Mouse (Mus musculus): Measurements from ENCODE around the gene 4930522H14Rik.

Gene 4930522H14Rik

GRCm38 (mm10) chr4:109531111-109531510, at the start of gene 4930522H14Rik:
Gene 4930522H14Rik, minus strand, starts transcription at chr4:109531297.
- in situ Hi-C loops (cut with MboI; ENCODE audit: low pct_unique_long_range_greater_than_20kb in 1 of 2, low sequenced_read_pairs in 2 of 2, unreplicated experiment in 1 of 2) = no loop called here

DNA sequence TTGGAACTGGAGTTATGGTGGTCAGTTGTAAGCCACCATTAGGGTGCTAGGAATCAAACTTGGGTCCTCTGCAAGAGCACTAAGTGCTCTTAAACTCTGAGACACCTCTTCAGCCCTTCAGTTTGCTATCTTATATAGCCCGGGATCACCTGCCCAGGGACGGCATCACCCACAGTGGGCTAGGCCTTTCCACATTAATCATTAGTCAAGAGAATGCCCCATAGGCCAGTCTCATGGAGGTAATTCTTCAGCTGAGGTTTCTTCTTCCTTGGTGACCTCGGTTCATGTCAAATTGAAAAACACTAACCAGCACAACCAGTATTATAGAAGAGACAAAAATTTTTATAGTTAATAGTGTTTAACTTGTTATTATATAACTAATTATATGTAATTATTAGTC, 47.3 kb upstream of the 4930522H14Rik start:
- in situ Hi-C loops (cut with MboI; ENCODE audit: low pct_unique_long_range_greater_than_20kb in 1 of 2, low sequenced_read_pairs in 2 of 2, unreplicated experiment in 1 of 2) = no loop called here

- in situ Hi-C loops (cut with MboI; ENCODE audit: low pct_unique_long_range_greater_than_20kb in 1 of 2, low sequenced_read_pairs in 2 of 2, unreplicated experiment in 1 of 2) = no loop called here
Measured at GRCm38 (mm10) chr4:109576933-109577332, 45.8 kb upstream of the 4930522H14Rik start.

GRCm38 (mm10) chr4:109574845-109575244, 43.7 kb upstream of the 4930522H14Rik start:
- in situ Hi-C loops (cut with MboI; ENCODE audit: low pct_unique_long_range_greater_than_20kb in 1 of 2, low sequenced_read_pairs in 2 of 2, unreplicated experiment in 1 of 2) = no loop called here

- in situ Hi-C loops (cut with MboI; ENCODE audit: low pct_unique_long_range_greater_than_20kb in 1 of 2, low sequenced_read_pairs in 2 of 2, unreplicated experiment in 1 of 2) = no loop called here
Measured at GRCm38 (mm10) chr4:109574331-109574730, 43.2 kb upstream of the 4930522H14Rik start.

GRCm38 (mm10) chr4:109572632-109573031, 41.5 kb upstream of the 4930522H14Rik start:
- in situ Hi-C loops (cut with MboI; ENCODE audit: low pct_unique_long_range_greater_than_20kb in 1 of 2, low sequenced_read_pairs in 2 of 2, unreplicated experiment in 1 of 2) = no loop called here

GRCm38 (mm10) chr4:109569421-109569820, 38.3 kb upstream of the 4930522H14Rik start:
- in situ Hi-C loops (cut with MboI; ENCODE audit: low pct_unique_long_range_greater_than_20kb in 1 of 2, low sequenced_read_pairs in 2 of 2, unreplicated experiment in 1 of 2) = no loop called here

DNA sequence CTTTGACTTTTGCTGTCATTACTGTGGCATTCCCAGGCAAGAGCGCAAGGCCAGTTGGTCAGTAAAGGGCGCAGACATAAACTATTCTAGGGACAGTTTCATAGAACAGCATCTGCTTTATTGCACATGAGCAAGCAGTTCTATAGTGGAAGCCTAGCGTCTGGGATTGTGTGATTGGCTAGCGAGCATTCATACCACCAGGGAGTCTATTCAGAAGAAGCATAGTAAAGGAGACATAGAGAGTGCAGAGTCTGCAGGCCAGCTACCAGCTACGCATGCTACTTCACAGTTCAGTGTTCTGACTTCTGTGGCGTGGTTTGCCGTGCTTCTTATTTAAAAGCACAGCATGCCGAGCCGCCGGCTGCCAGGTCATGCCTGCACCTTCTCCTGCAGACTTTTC, 37.9 kb upstream of the 4930522H14Rik start:
- in situ Hi-C loops (cut with MboI; ENCODE audit: low pct_unique_long_range_greater_than_20kb in 1 of 2, low sequenced_read_pairs in 2 of 2, unreplicated experiment in 1 of 2) = no loop called here

DNA sequence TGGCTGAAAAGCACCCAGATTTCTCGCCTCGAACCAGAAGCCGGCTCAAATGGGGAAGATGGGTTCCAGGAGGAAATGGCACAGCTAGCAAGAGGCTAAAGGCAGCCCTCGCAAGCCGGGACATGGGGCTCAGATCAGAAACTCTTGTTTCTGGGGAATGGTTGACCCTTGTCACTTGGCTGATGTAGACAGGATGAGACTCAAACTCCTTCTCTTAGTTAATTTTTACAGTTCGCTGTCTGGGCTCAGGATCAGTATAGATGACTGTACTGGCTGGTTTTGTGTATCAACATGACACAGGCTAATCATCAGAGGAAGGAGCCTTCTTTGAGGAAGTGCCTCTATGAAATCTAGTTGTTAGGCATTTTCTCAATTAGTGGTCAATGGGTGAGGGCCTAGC, 33.6 kb upstream of the 4930522H14Rik start:
- in situ Hi-C loops (cut with MboI; ENCODE audit: low pct_unique_long_range_greater_than_20kb in 1 of 2, low sequenced_read_pairs in 2 of 2, unreplicated experiment in 1 of 2) = no loop called here

GRCm38 (mm10) chr4:109550338-109551150, 19.4 kb upstream of the 4930522H14Rik start:
- in situ Hi-C loops (cut with MboI; ENCODE audit: low pct_unique_long_range_greater_than_20kb in 1 of 2, low sequenced_read_pairs in 2 of 2, unreplicated experiment in 1 of 2) = no loop called here

DNA sequence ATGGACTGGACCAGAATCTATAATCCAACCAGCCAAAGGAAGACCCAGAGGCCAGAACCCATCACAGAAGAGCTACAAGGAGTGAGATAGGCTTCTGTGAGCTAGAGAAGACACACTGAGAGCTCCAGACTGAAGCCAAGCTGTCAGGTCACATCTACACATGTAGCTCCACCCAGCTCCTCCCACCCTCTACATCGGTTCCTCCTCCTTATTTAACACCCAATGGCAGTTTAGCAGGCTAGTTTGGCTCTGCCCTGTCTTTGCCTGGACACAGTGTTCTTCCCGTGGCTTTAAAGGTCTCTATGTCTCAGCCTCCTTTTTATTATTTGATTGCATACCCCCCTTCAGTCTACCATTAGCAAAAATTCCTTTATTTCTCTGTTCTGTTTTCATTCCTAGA, 16.2 kb upstream of the 4930522H14Rik start:
- in situ Hi-C loops (cut with MboI; ENCODE audit: low pct_unique_long_range_greater_than_20kb in 1 of 2, low sequenced_read_pairs in 2 of 2, unreplicated experiment in 1 of 2) = no loop called here

- in situ Hi-C loops (cut with MboI; ENCODE audit: low pct_unique_long_range_greater_than_20kb in 1 of 2, low sequenced_read_pairs in 2 of 2, unreplicated experiment in 1 of 2) = no loop called here
Measured at GRCm38 (mm10) chr4:109546538-109546937, 15.4 kb upstream of the 4930522H14Rik start.

DNA sequence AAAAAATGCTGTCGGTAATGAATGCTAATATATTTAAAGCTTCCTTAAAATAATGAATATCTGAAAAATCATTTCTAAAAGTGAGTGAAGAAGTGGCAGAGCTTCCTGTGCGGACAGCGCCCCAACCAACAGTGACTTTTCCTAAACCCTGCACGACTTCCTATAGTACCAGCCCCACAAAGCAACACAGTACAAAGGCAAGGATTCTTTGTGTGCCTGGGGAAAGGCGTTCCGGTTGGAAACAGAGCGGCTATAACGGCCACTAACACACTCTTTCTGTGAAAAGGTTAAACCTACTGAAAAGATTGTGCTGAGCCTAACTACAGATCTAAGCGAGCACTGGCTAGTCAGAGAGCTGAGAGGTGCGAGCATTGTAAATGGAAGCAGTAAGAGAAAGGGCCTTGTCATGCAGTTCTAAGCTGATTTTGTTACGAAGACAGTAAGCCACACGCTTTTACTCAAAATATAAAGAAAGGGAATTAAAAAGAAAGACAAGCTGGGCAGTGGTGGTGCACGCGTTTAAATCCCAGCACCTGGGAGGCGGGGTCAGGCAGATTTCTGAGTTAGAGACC, 766 bp downstream of the 4930522H14Rik start:
- in situ Hi-C loops (cut with MboI; ENCODE audit: low pct_unique_long_range_greater_than_20kb in 1 of 2, low sequenced_read_pairs in 2 of 2, unreplicated experiment in 1 of 2) = no loop called here

DNA sequence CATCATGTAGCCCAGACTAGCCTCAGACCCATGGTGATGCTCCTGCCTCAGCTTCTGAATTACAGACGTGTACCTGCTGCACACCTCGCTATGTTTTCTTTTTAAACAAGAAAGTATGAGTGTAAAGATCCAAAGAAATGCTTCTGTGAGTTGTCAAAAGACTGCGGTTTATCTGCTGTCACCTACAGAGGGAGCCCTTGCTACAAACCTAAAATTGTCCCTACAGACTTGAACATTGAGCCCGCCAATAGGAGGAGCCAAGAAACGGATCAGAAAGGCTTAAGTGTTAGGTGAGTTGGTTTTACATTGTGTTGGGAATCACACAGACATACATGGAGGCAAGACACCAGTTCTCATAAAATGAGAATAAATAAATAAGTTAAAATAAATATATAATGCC, 26.2 kb downstream of the 4930522H14Rik start:
- in situ Hi-C loops (cut with MboI; ENCODE audit: low pct_unique_long_range_greater_than_20kb in 1 of 2, low sequenced_read_pairs in 2 of 2, unreplicated experiment in 1 of 2) = no loop called here

DNA sequence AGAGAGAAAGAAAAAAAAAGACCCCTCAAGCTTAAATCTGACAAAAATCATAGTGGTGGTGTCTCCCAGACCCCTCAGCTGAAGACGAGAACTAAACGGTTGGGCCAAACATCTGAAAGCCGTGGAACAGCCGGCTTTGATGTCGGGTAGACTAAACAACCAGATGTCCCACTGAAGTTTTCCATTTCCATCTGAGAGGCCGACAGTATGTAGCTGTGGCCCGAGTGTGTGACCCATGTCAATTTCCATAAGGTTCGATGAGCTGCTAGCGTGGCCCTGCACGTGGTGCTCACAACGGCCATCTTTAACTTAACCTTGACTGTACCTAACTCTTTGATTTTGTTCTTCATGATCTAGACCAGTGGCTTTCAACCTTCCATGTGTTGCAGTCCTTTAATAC, 32.6 kb downstream of the 4930522H14Rik start:
- in situ Hi-C loops (cut with MboI; ENCODE audit: low pct_unique_long_range_greater_than_20kb in 1 of 2, low sequenced_read_pairs in 2 of 2, unreplicated experiment in 1 of 2) = loop anchor here in 1 of 2 experiments (10.0 kb wide), 1 partner anchor 126 kb away; no protein-coding TSS in a partner anchor

DNA sequence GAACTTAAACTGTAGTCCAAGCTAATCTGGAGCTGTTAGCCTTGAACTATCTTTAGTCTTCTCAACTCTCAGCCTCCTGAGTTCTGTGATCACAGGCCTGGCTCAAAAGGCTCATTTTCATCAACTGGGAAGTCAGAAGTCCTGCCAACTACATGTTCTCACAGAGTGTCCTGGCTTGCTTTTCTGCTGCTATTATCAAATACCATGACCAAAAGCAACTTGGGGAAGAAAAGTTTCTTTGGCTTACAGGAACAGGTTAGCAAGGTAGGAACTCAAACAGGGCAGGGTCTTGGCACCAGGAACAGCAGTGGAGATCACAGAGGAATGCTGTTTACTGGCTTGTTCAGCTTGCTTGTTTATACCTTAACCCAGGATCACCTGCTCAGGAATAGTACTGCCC, 37.5 kb downstream of the 4930522H14Rik start:
- in situ Hi-C loops (cut with MboI; ENCODE audit: low pct_unique_long_range_greater_than_20kb in 1 of 2, low sequenced_read_pairs in 2 of 2, unreplicated experiment in 1 of 2) = loop anchor here in 1 of 2 experiments (10.0 kb wide), 1 partner anchor 131 kb away; no protein-coding TSS in a partner anchor

GRCm38 (mm10) chr4:109488812-109489211, 42.3 kb downstream of the 4930522H14Rik start:
- in situ Hi-C loops (cut with MboI; ENCODE audit: low pct_unique_long_range_greater_than_20kb in 1 of 2, low sequenced_read_pairs in 2 of 2, unreplicated experiment in 1 of 2) = no loop called here

GRCm38 (mm10) chr4:109484621-109485020, 46.5 kb downstream of the 4930522H14Rik start, which contains the start of gene Rnf11:
Gene Rnf11, minus strand, starts transcription at chr4:109484728.
- in situ Hi-C loops (cut with MboI; ENCODE audit: low pct_unique_long_range_greater_than_20kb in 1 of 2, low sequenced_read_pairs in 2 of 2, unreplicated experiment in 1 of 2) = no loop called here

DNA sequence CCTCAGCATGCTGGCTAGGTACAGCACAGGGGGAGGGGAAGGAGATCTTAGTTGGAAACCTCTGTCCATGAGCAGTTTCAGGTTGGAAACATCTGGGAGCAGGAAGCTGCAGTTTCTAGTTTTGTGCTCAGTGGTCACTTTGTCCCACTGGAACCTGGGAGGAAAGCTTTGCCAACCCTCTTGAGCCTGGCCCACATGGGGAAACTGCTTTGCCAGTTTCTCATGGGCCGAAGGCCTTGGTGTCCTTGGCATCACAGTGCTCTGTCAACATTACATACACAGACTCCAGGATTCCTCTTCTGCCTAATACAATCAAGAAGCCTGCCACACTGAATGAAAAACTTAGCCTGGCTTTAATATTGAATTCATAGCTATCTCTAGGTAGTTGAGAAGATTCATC, 48.4 kb downstream of the 4930522H14Rik start:
- in situ Hi-C loops (cut with MboI; ENCODE audit: low pct_unique_long_range_greater_than_20kb in 1 of 2, low sequenced_read_pairs in 2 of 2, unreplicated experiment in 1 of 2) = no loop called here

GRCm38 (mm10) chr4:109481424-109481823, 49.7 kb downstream of the 4930522H14Rik start:
- in situ Hi-C loops (cut with MboI; ENCODE audit: low pct_unique_long_range_greater_than_20kb in 1 of 2, low sequenced_read_pairs in 2 of 2, unreplicated experiment in 1 of 2) = no loop called here
